Mouse (Mus musculus) ovary, postnatal 14 days (tissue): Measurements from ENCODE around the gene Fcho2.
"Not testable (repeated sequence)": the region's sequence is repeated elsewhere in the genome, so short reads cannot be mapped to it uniquely, and the experiment has no call there.

Experiments
- DNase-seq: peaks from one replicate; pipeline ENCODE4 v3.0.0; 2022; ENCODE audit warnings: low spot score

Gene Fcho2

GRCm38 (mm10) chr13:98815147-98815785 is at the start of gene Fcho2:
Gene Fcho2 (minus strand): TSS chr13:98815449.
- peak; percentile 98 for DNase-seq

DNA sequence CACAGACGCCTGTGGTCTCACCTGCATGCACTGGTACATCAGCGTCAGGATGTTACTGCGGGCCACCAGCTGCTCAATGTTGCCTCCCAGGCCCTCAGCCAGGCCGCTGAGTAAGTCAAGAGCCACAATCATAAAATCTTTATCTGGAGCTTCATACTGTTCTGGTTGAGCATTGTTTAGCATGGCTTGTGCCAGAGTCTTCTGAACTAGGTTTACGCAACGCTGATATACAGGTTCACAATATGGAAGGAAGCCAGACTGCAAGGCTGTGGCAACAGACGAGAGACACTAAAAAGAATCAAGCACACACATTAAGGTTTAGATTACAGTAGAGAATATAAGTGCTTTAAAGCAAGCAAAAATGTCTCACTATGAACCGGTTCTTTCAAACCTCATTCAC is 40.0 kb upstream of the Fcho2 start:
- no peak for DNase-seq

- no peak for DNase-seq
Measured at GRCm38 (mm10) chr13:98845794-98846193, 30.5 kb upstream of the Fcho2 start.

DNA sequence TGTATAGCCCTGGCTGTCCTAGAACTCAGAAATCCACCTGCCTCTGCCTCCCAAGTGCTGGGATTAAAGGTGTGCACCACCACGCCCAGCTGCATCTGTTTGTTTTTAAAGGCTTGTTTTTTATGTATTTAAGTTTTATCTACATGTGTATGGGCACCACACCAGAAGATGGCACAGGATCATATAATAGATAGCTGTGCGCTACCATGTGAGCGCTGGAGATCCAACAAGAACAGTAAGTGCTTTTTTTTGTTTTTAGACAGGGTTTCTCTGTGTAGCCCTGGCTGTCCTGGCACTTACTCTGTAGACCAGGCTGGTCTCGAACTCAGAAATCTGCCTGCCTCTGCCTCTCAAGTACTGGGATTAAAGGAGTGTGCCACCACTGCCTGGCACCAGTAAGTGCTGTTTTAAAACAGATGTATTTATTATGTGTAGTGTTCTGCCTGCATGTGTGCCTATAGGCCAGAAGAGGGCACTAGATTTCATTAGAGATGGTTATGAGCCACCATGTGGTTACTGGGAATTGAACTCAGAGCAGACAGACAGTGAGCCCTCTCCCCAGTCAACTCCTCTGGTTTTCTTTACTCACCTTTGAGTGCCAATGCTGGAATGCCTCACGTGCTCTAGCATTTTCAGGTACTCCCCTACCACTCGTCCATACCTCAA is 21.3 kb upstream of the Fcho2 start:
- no peak for DNase-seq

GRCm38 (mm10) chr13:98835740-98836139 is 20.5 kb upstream of the Fcho2 start:
- no peak for DNase-seq

DNA sequence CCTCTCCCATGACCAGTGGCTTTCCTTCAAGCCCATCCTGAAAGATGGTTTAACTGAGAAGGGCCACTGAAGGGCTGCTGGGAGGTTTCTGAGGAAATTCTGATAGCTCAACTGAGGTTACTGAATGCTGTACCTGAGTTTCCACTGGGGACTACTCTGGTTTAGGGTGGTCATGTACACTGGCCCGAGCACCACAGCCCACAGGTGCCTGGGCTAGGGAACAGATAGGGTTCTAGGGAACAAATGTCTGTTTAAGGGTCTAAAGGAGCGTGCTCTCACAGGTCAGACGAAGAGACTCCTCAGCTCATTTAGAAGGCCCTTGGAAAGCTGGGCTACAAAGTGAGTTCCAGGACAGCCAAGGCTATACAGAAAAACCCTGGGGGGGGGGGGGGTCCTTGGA is 19.5 kb upstream of the Fcho2 start:
- no peak for DNase-seq

- DNase-seq = no peak
Measured at GRCm38 (mm10) chr13:98834199-98834598, 18.9 kb upstream of the Fcho2 start.

DNA sequence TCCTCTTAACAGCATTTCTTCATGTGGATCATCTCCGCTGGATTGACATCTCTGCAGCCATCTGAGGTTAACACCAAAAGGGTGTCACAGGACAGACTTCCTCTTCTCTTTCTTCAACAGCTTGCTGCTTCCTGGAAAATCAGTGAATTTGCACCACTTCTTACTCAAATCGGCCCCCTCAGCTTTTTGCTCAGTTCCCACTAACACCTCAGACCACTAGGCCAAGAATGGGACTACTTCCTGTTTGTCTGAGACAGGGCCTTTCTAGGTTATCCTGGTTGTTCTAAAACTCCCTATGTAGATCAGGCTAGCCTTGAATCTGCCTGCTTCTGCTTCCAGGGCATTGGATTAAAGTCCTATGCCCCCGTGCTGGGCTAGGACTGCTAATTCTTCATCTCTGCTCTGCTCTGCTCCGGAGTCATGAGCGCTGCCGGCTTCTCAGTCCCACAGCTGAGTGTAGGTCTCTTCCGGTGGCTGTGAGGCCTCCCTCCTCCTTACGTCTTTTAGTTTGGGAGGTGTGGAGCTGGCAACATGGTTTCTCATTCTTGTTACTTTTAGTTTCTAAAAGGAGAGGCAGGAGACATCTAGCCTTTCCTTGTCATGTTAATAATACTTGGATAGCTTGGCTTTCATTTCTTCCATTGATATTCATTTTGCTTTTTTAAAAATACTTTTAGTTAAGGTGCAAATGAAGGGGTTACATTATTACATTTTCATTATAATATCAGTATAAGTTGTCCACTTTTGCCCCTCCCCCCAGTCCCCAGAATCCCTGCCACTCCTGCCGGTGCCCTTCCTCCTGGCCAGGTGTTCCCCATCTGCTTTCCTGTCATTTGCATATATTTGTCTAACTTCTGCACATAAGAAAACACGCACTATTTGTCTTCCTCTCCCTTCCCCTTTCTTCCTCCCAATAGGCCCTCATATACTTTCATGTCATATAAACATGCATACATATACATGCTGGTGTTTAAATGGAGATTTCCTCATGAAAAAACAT is 17.5 kb upstream of the Fcho2 start:
- no peak for DNase-seq

DNA sequence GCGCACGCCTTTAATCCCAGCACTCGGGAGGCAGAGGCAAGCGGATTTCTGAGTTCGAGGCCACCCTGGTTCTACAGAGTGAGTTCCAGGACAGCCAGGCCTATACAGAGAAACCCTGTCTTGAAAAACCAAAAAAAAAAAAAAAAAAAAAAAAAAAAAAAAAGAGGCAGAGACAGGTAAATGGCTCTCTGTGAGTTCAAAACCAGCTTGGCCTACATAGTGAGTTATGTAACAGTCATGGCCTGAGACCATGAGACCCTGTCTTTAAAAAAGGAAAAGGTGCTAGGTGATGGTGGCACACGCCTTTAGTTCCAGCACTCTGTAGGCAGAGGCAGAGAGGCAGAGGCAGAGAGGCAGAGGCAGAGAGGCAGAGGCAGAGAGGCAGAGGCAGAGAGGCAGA is 13.8 kb upstream of the Fcho2 start:
- not testable (repeated sequence) for DNase-seq

GRCm38 (mm10) chr13:98825574-98825973 is 10.3 kb upstream of the Fcho2 start:
- no peak for DNase-seq

GRCm38 (mm10) chr13:98819094-98819493 is 3.8 kb upstream of the Fcho2 start:
- no peak for DNase-seq

GRCm38 (mm10) chr13:98818205-98818604 is 3.0 kb upstream of the Fcho2 start:
- DNase-seq = no peak

DNA sequence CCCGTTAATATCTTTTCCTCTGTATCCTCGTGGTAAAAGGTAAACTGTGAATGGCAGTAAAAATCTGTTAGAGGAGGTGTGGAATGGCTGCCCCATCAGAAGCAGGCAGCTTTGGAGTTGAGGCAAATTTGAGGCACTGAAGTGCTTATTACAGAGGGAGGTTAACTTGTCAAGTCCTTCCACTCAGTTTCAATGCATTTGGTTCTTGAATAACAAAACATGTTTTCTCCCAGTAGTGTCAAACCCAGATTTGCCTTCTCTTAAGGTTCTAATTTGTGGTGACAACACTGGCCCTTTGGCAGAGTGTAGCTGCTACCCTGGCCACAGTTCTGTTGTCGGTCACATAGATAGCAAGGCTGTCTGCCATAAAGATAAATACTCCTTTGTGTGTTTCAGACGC is 2.5 kb upstream of the Fcho2 start:
- DNase-seq = no peak

GRCm38 (mm10) chr13:98816981-98817660 is 1.9 kb upstream of the Fcho2 start:
- not testable (repeated sequence) for DNase-seq

- no peak for DNase-seq
Measured at GRCm38 (mm10) chr13:98816571-98816970, 1.3 kb upstream of the Fcho2 start.

GRCm38 (mm10) chr13:98814275-98815040 is 791 bp downstream of the Fcho2 start:
- DNase-seq = peak; percentile 53

DNA sequence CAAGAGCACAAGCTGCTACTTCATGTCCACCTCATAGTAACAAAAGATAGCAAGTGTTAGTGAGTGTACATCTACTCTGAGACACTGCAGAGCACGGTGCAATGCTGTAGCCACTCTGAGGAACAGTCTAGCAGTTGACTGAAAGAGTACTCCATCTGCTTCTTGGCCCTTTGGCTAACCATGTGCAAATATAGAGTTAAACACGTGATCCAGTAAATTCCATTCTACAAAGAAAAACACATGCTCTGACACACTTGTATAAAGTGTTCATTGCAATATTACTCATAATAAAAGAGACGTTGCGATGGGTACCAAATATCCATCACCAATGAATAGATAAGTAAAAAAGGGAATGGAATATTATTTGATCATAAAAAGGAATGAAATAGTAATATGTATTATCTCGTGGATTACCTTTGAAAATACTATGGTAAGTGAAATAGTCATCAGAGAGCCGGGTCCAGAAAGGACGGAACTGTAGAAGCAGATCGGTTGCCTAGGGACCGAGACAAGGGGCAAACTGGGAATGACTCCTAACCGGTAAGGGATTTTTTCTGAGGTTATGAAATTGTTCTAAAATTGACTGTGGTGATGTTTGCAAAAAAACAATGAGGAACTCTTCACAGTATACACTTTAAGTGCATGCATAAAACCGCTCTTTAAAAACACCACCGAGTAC is 1.5 kb downstream of the Fcho2 start:
- no peak for DNase-seq

DNA sequence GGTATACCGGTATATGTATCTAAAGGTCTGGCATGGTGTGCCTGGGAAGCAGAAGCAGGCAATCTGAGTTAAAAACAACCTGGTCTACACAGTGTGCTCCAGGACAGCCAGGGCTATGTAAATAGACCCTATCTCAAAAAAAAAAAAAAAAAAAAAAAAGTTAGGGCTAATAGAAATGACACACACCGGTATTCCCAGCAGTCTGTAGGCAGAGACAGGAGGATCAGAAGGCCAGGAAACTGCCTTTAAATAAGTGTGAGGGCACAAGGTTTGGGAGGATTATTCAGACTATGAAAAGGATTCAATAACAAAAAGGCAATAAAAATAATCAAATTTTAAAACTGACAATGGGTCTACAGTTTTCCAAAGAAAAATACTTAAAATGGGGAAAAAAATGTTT is 2.1 kb downstream of the Fcho2 start:
- no peak for DNase-seq

DNA sequence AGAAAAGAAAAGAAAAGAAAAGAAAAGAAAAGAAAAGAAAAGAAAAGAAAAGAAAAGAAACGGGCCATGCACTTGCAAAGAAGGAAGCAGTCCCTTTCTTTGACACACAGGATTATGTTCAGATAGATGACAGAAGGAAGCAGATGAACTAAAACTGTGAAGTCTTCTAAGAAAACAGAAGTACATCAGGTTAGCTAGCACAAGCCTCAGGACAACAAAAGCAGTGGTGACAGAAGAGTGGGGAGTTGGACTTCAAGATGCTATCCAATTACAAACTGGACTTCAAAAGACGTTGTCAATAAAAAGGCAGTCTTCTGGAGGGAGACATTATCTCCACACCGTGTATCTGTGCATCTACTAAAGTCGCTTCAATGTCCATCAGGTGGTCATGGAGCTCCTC is 3.0 kb downstream of the Fcho2 start:
- no peak for DNase-seq

DNA sequence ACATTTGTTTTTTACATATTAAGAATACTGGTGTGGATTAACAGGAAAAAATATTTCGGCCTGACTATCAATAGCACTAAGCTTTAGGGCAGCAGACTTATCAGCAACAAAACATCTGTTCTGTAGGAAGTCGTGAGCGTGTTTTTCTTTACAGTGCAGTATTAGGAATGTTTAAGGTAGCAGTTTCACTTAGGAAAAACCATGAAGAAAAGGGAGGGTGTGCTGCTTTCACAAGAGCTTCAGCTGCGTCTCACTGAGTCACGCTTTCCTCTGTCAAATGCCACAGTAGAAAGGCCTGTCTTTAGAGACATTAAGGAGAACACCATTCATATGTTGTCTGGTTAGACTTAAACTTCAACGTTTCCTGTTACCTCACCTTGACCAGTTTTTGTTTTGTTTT is 5.1 kb downstream of the Fcho2 start:
- DNase-seq = no peak

DNA sequence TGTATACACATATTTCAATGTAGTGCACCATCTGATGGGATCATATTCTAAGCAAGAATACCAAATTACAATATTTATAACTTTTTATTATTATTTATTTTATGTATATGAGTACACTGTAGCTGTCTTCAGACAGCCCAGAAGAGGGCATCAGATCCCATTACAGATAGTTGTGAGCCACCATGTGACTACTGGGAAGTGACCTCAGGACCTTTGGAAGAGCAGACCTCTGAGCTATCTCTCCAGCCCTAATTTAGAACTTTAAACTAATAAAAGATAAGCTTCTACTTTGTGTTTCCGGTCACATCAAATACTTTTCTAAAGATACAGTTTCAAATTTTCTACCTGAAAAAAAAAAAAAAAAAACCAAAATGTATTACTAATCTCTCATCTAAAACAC is 6.2 kb downstream of the Fcho2 start:
- no peak for DNase-seq
